Mouse (Mus musculus) midbrain, embryonic 11.5 days (tissue): ENCODE measurements around the gene Derl3. TPM values are rescaled to one million over a fixed set of nuclear protein-coding genes. Genes with fewer than 3 reads are reported as not detected.
A peak's percentile ranks its signal among the peaks of the same experiment; 100 is the strongest.

ENCODE experiments used
- ATAC-seq: fragments of 200-750 bp; cut with Nextera tagmentation; 2 replicates; pipeline ENCODE4 v1.8.0; 2017; ENCODE audit warnings: moderate TSS enrichment, moderate library complexity; ENCODE audit not compliant: low FRiP score
- DNase-seq: peaks from one replicate; pipeline ENCODE4 v3.0.0; 2015; ENCODE audit warnings: low spot score; ENCODE audit errors: missing footprints
- H3K27ac ChIP-seq: fragments of 300-500 bp; sonication (generic); 2 replicates; pipeline ENCODE4 v1.5.1; 2014; ENCODE audit warnings: low read depth, low read length
- H3K27me3 ChIP-seq: fragments of 300-500 bp; sonication (generic); 2 replicates; pipeline ENCODE4 v1.6.1; 2014; ENCODE audit warnings: mild to moderate bottlenecking, low read length, moderate library complexity, mixed read lengths; ENCODE audit not compliant: control insufficient read depth, insufficient read depth
- H3K36me3 ChIP-seq: fragments of 300-500 bp; sonication (generic); 2 replicates; pipeline ENCODE4 v1.6.1; 2014; ENCODE audit warnings: mild to moderate bottlenecking, low read length, moderate library complexity, mixed read lengths; ENCODE audit not compliant: control insufficient read depth, insufficient read depth
- H3K4me1 ChIP-seq: fragments of 300-500 bp; sonication (generic); 2 replicates; pipeline ENCODE4 v1.6.1; 2014; ENCODE audit warnings: low read length; ENCODE audit not compliant: control insufficient read depth, insufficient read depth
- H3K4me2 ChIP-seq: fragments of 300-500 bp; sonication (generic); 2 replicates; pipeline ENCODE4 v1.6.1; 2014; ENCODE audit warnings: mild to moderate bottlenecking, moderate library complexity
- H3K4me3 ChIP-seq: fragments of 300-500 bp; sonication (generic); 2 replicates; pipeline ENCODE4 v1.5.1; 2014; ENCODE audit warnings: low read depth, low read length
- H3K9ac ChIP-seq: fragments of 300-500 bp; sonication (generic); 2 replicates; pipeline ENCODE4 v1.6.1; 2014; ENCODE audit warnings: low read length
- H3K9me3 ChIP-seq: fragments of 300-500 bp; sonication (generic); 2 replicates; pipeline ENCODE4 v1.6.1; 2016; ENCODE audit warnings: low read length; ENCODE audit not compliant: control insufficient read depth
- WGBS: fragments of 180-500 bp; shearing (Covaris S2); extraction: QIAGEN DNeasy Blood & Tissue Kit; methylation state at CpG from one replicate; pipeline ENCODE4 v1.1.7; 2014; 5-methylcytosine and 5-hydroxymethylcytosine counted together
- polyA plus RNA-seq: library from polyadenylated mRNA; unstranded; fragments of >200 nt; fragmentation: Nextera tagmentation; extraction: Ambion mirVana; gene quantifications from 2 replicates; pipeline ENCODE4 v1.2.1, GENCODE M21; 2014

Gene Derl3
- polyA plus RNA-seq, 1 experiment from 2014 or later = 1.6 TPM

- H3K27me3 ChIP-seq = no peaks in the 10 kb centered on the region
- H3K36me3 ChIP-seq = peaks cover 13% of the 10 kb centered on the region; the same call in 1 of the 2 replicates
- ATAC-seq = no peak
- DNase-seq = no peak
- H3K9me3 ChIP-seq = no peaks in the 10 kb centered on the region
- 82% methylated on average over 8 of the region's 8 CpGs for WGBS
- no peak overlapping the region for H3K9ac ChIP-seq
- H3K4me1 ChIP-seq = peaks cover 16% of the 10 kb centered on the region
- no peak overlapping the region for H3K27ac ChIP-seq
- no peak overlapping the region for H3K4me3 ChIP-seq
- H3K4me2 ChIP-seq = no peak overlapping the region
Measured at GRCm38 (mm10) chr10:75916840-75917239, 23.6 kb downstream of the Derl3 start.

GRCm38 (mm10) chr10:75919026-75919425, 25.8 kb downstream of the Derl3 start:
- Histone ChIP-seq H3K4me2 (no peak overlapping the region), H3K4me1 (peaks cover 25% of the 10 kb centered on the region), H3K27me3 (no peaks in the 10 kb centered on the region), H3K36me3 (peaks cover 11% of the 10 kb centered on the region; the same call in 1 of the 2 replicates), H3K4me3 (no peak overlapping the region), H3K27ac (no peak overlapping the region), H3K9me3 (no peaks in the 10 kb centered on the region), H3K9ac (no peak overlapping the region)
- WGBS = 87% methylated on average over 5 of the region's 5 CpGs
- ATAC-seq (no peak), DNase-seq (no peak)

GRCm38 (mm10) chr10:75921026-75921725, 28.0 kb downstream of the Derl3 start, which contains the start of gene Smarcb1:
TSS of gene Smarcb1 (minus strand) at chr10:75921617.
- Histone ChIP-seq H3K9ac (peak within 1 kb of the TSS; percentile 93), H3K27me3 (no peaks in the 10 kb centered on the region), H3K9me3 (no peaks in the 10 kb centered on the region), H3K36me3 (0 out of 2 replicates have a peak, but pooled peaks cover 6% of the 10 kb centered on the region), H3K4me3 (peak within 1 kb of the TSS; percentile 78), H3K4me1 (peaks cover 25% of the 10 kb centered on the region), H3K27ac (peak within 1 kb of the TSS; percentile 93), H3K4me2 (peak within 1 kb of the TSS; percentile 85)
- WGBS = under 1% methylated on average over 67 of the region's 76 CpGs
- peak; percentile 93 for ATAC-seq
- DNase-seq = peak; percentile 99

GRCm38 (mm10) chr10:75921726-75922560, 28.7 kb downstream of the Derl3 start:
- DNase-seq (no peak), ATAC-seq (peak; percentile 31)
- peak overlapping the region; percentile 93 for H3K27ac ChIP-seq
- 6% methylated on average over 22 of the region's 22 CpGs for WGBS
- no peaks in the 10 kb centered on the region for H3K36me3 ChIP-seq
- H3K4me3 ChIP-seq = peak overlapping the region; percentile 78
- H3K9ac ChIP-seq = peak overlapping the region; percentile 93
- H3K4me2 ChIP-seq = peak overlapping the region; percentile 85
- H3K9me3 ChIP-seq = no peaks in the 10 kb centered on the region
- no peaks in the 10 kb centered on the region for H3K27me3 ChIP-seq
- H3K4me1 ChIP-seq = peaks cover 25% of the 10 kb centered on the region

GRCm38 (mm10) chr10:75924324-75924723, 31.1 kb downstream of the Derl3 start:
- no peaks in the 10 kb centered on the region for H3K27me3 ChIP-seq
- peaks cover 18% of the 10 kb centered on the region for H3K4me1 ChIP-seq
- WGBS = 66% methylated on average over 2 of the region's 2 CpGs
- no peaks in the 10 kb centered on the region for H3K36me3 ChIP-seq
- H3K4me2 ChIP-seq = no peak overlapping the region
- H3K27ac ChIP-seq = no peak overlapping the region
- no peak overlapping the region for H3K9ac ChIP-seq
- DNase-seq = no peak
- no peak for ATAC-seq
- no peaks in the 10 kb centered on the region for H3K9me3 ChIP-seq
- H3K4me3 ChIP-seq = no peak overlapping the region

- DNase-seq = no peak
- Histone ChIP-seq H3K4me2 (no peak overlapping the region), H3K9ac (no peak overlapping the region), H3K27ac (no peak overlapping the region), H3K27me3 (peaks cover 11% of the 10 kb centered on the region), H3K36me3 (no peaks in the 10 kb centered on the region), H3K4me3 (no peak overlapping the region), H3K4me1 (peaks cover 13% of the 10 kb centered on the region), H3K9me3 (no peaks in the 10 kb centered on the region)
- ATAC-seq = no peak
- WGBS = 78% methylated on average over 13 of the region's 13 CpGs
Measured at GRCm38 (mm10) chr10:75926396-75926795, 33.2 kb downstream of the Derl3 start.

GRCm38 (mm10) chr10:75930304-75930703, 37.1 kb downstream of the Derl3 start:
- H3K27ac ChIP-seq = no peak overlapping the region
- no peaks in the 10 kb centered on the region for H3K36me3 ChIP-seq
- H3K27me3 ChIP-seq = peaks cover 29% of the 10 kb centered on the region
- no peak overlapping the region for H3K9ac ChIP-seq
- H3K4me2 ChIP-seq = no peak overlapping the region
- no peak for DNase-seq
- peaks cover 20% of the 10 kb centered on the region for H3K4me1 ChIP-seq
- no peak for ATAC-seq
- H3K9me3 ChIP-seq = no peaks in the 10 kb centered on the region
- WGBS = 33% methylated on average over 6 of the region's 6 CpGs
- H3K4me3 ChIP-seq = no peak overlapping the region

- 22% methylated on average over 7 of the region's 7 CpGs for WGBS
- peaks cover 39% of the 10 kb centered on the region for H3K27me3 ChIP-seq
Measured at GRCm38 (mm10) chr10:75931311-75931710, 38.1 kb downstream of the Derl3 start.

More at GRCm38 (mm10) chr10:75931311-75931710, 38.1 kb downstream of the Derl3 start:
- peak overlapping the region; percentile 95 for H3K4me2 ChIP-seq
- DNase-seq (no peak), ATAC-seq (no peak)
- H3K9ac ChIP-seq = peak overlapping the region; percentile 3; the same call in 1 of the 2 replicates
- H3K36me3 ChIP-seq = no peaks in the 10 kb centered on the region
- peaks cover 28% of the 10 kb centered on the region for H3K4me1 ChIP-seq
- no peak overlapping the region for H3K27ac ChIP-seq
- H3K4me3 ChIP-seq = no peak overlapping the region
- H3K9me3 ChIP-seq = no peaks in the 10 kb centered on the region
